Mouse (Mus musculus) B cell, adult 62 days (primary cell): ENCODE data around the gene Nexn. TPM values are rescaled to one million over a fixed set of nuclear protein-coding genes. Genes with fewer than 3 reads are reported as not detected.

Experiments
- total RNA-seq: library from RNA; stranded (reverse); gene quantifications from 4 replicates; pipeline ENCODE4 v1.2.4, GENCODE M21; 2023

Nexn gene
- not detected in 4 replicates for total RNA-seq

DNA sequence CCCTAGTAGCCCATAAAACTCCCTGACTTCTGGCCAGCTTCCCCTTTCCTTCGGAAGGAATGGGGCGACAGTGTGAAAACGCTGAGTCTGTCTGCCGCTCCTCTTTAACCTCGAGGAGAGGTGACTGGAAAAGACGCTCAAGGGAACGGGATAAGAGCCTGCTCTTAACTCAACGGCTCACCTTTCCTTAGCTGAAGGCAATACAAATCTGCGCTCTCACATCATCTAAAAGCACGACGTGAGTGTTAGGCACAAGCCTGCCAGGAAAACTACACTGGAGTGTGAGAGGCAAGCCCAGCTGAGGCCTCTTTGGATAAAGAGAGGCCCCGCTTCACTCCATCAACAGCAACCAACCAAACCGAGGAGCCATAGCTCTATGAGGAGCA is at the start of gene Nexn:
Gene Nexn (minus strand): TSS at position 315 of the 386 bp plus-strand sequence.

DNA sequence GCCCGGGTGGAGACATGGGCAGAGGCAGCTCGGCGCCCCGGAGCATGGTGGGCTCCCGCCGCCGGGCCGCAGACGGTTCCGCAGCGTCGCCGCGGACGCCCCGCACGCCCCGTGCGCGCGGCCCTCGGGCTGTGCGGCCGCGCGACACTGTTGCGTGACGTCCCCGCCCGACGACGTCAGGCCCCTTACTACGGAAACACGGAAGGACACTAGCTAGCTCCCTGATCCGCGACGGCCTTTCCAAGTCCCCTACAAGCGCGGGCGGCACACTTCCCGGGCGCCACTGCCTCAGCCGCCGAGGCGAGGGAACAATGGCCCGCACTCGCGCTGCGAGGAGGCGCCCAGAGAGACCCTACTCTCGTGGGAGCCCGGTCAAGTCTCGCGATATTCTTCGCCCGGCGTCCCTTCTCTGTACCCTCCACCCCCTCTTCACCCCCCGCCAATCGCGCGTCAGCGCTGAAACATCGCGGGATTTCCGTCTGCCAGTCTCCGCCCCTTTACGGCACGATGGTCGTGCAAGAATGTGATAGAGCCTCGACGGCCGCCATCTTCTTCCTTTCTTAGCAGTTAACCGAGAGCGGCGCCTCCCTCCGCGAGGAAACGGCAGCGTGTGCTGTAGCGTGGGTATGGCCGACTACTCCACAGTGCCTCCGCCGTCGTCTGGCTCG is 56.0 kb downstream of the Nexn start, which contains the start of the genes Dnajb4 and Fubp1:
Gene Dnajb4 (minus strand): TSS at position 336 of the 668 bp plus-strand sequence.
Gene Fubp1 (plus strand): TSS at position 456 of the 668 bp plus-strand sequence.

Other genes with a start within 250 kb of the Nexn start
- not detected in 4 replicates for gene Gipc2, start 100.1 kb downstream of the Nexn start, total RNA-seq
- 58.0 to 73.8 TPM (median 67.7 TPM) in 4 replicates for gene Dnajb4, start 56.0 kb downstream of the Nexn start, total RNA-seq
- gene Fubp1, start 55.9 kb downstream of the Nexn start, total RNA-seq, result 247 to 276 TPM (median 259 TPM) in 4 replicates
- 27.3 to 32.3 TPM (median 29.9 TPM) in 4 replicates for gene Miga1, start 74.1 kb upstream of the Nexn start, total RNA-seq
- 63.2 to 68.3 TPM (median 65.6 TPM) in 4 replicates for gene Usp33, start 80.1 kb upstream of the Nexn start, total RNA-seq
- gene Zzz3, start 129.1 kb upstream of the Nexn start, total RNA-seq, result 58.7 to 65.8 TPM (median 62.8 TPM) in 4 replicates